Mouse (Mus musculus) heart, embryonic 14.5 days (tissue): ENCODE measurements around the gene Afg1l. TPM values are rescaled to one million over a fixed set of nuclear protein-coding genes. Genes with fewer than 3 reads are reported as not detected.

ENCODE experiments used
- ATAC-seq: fragments of 200-750 bp; cut with Nextera tagmentation; 2 replicates; pipeline ENCODE4 v1.8.0; 2017; ENCODE audit warnings: low read depth, moderate TSS enrichment; ENCODE audit not compliant: insufficient number of reproducible peaks, insufficient read depth, low FRiP score
- H3K27ac ChIP-seq, 2 experiments: fragments of 200-500 bp in 1 of 2; fragments of 300-500 bp in 1 of 2; sonication (generic) in 1 of 2; replicated peaks in 1 of 2; 2 replicates each; pipeline ENCODE4 v1.5.1; 2012 to 2014; ENCODE audit warnings: low read depth in 2 of 2, low read length in 2 of 2, control low read depth in 1 of 2, mild to moderate bottlenecking in 1 of 2, mixed read lengths in 1 of 2; ENCODE audit not compliant: control insufficient read depth in 1 of 2, insufficient read depth in 1 of 2
- H3K27me3 ChIP-seq: fragments of 300-500 bp; sonication (generic); 2 replicates; pipeline ENCODE4 v1.6.1; 2014; ENCODE audit warnings: mild to moderate bottlenecking, low read length, control low read depth; ENCODE audit not compliant: control insufficient read depth, insufficient read depth
- H3K36me3 ChIP-seq: fragments of 300-500 bp; sonication (generic); 2 replicates; pipeline ENCODE4 v1.6.1; 2014; ENCODE audit warnings: mild to moderate bottlenecking, control low read depth, low read length, mixed read lengths; ENCODE audit not compliant: control insufficient read depth, insufficient read depth
- H3K4me1 ChIP-seq, 2 experiments: fragments of 200-500 bp in 1 of 2; fragments of 300-500 bp in 1 of 2; sonication (generic) in 1 of 2; 2 replicates each; pipeline ENCODE4 v1.6.1; 2012 to 2014; ENCODE audit warnings: low read length in 2 of 2, control low read depth in 1 of 2, mixed read lengths in 1 of 2; ENCODE audit not compliant: control insufficient read depth in 2 of 2, insufficient read depth in 2 of 2
- H3K4me2 ChIP-seq: fragments of 300-500 bp; sonication (generic); 2 replicates; pipeline ENCODE4 v1.6.1; 2014; ENCODE audit warnings: mild to moderate bottlenecking, low read length
- H3K4me3 ChIP-seq, 2 experiments: fragments of 200-500 bp in 1 of 2; fragments of 300-500 bp in 1 of 2; sonication (generic) in 1 of 2; 2 replicates each; pipeline ENCODE4 v1.5.1; 2012 to 2014; ENCODE audit warnings: low read length in 2 of 2, mild to moderate bottlenecking in 2 of 2, control low read depth in 1 of 2, low read depth in 1 of 2, moderate library complexity in 1 of 2; ENCODE audit not compliant: control insufficient read depth in 1 of 2, insufficient read depth in 1 of 2
- H3K9ac ChIP-seq: fragments of 300-500 bp; sonication (generic); 2 replicates; pipeline ENCODE4 v1.6.1; 2014; ENCODE audit warnings: mild to moderate bottlenecking, low read length
- H3K9me3 ChIP-seq: fragments of 300-500 bp; sonication (generic); 2 replicates; pipeline ENCODE4 v1.6.1; 2016; ENCODE audit warnings: low read length, control low read depth; ENCODE audit not compliant: control insufficient read depth
- WGBS: fragments of 180-500 bp; shearing (Covaris S2); extraction: QIAGEN DNeasy Blood & Tissue Kit; methylation state at CpG from one replicate; pipeline ENCODE4 v1.1.7; 2014; 5-methylcytosine and 5-hydroxymethylcytosine counted together
- polyA plus RNA-seq: library from polyadenylated mRNA; unstranded; fragments of >200 nt; fragmentation: Nextera tagmentation; extraction: Ambion mirVana; gene quantifications from 2 replicates; pipeline ENCODE4 v1.2.1, GENCODE M21; 2014

The Afg1l gene
- polyA plus RNA-seq, 1 experiment from 2014 or later: 15.4 TPM

DNA sequence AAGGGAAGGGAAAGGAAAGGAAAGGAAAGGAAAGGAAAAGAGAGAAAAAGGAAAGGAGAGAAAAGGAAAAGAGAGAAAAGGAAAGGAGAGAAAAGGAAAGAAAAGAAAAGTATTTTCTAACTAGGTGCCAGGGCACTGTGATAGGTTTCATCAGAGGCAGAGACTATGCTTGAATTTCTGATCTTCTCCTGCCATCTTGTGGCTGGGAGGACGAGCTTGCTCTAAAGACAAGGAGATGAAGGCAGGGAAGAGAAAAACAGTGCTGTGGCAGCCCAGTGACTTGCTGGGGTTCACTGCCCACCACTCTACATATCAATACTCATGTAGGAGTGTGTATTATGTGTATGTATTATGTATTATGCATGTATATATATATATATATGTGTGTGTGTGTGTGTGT lies 183.3 kb downstream of the Afg1l start:
- Histone ChIP-seq H3K27ac (no peak overlapping the region), H3K9ac (no peak overlapping the region), H3K4me2 (no peak overlapping the region), H3K4me3 (no peak overlapping the region), H3K36me3 (no peaks in the 10 kb centered on the region), H3K4me1 (no peaks in the 10 kb centered on the region; a peak in 1 of 4 replicates), H3K27me3 (no peaks in the 10 kb centered on the region), H3K9me3 (no peaks in the 10 kb centered on the region)
- no peak for ATAC-seq
- WGBS: 4% methylated on average over 1 of the region's 1 CpGs

DNA sequence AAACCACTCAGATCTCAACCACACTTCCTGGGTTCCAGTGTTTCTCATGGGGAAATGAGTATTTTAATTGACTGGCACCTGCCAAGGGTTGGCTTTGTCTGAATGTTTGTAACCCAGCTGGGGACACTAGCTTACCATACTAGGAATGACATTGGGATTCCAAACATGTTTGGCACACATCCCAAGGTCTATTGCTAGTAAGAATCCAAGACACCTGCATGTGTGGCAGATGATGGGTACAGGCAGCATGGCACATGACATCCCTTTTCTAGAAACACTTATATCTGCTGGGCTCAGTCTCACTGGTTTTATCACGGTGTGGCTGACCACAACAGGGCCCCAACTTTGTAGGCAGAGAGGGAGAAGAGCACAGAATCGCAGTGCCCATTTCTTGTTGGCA lies 184.0 kb downstream of the Afg1l start:
- no peak for ATAC-seq
- Histone ChIP-seq H3K9me3 (no peaks in the 10 kb centered on the region), H3K27me3 (no peaks in the 10 kb centered on the region), H3K27ac (no peak overlapping the region), H3K4me1 (no peaks in the 10 kb centered on the region; a peak in 1 of 4 replicates), H3K4me3 (no peak overlapping the region), H3K36me3 (no peaks in the 10 kb centered on the region), H3K4me2 (no peak overlapping the region), H3K9ac (no peak overlapping the region)
- 55% methylated on average over 2 of the region's 2 CpGs for WGBS

DNA sequence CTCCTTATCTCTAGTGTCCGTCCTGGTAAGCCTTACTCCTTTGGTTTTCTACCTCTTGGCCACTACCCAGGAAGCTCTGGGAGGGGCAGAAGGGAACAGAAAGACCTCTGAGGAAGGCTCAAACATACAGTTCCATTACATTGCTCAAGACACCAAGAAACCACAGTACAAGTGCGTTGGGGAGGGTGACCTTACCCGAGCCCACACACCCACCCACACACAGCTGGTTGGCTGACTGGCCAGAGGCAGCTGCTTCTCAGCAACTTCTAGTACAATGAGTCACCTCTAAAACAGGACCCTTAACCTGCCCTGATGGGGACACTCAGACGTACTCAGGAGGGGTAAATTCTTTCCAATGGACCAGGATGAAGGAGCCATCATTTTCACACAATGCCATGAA lies 184.5 kb downstream of the Afg1l start:
- H3K4me2 ChIP-seq: no peak overlapping the region
- no peaks in the 10 kb centered on the region for H3K36me3 ChIP-seq
- no peak overlapping the region for H3K9ac ChIP-seq
- H3K27me3 ChIP-seq: no peaks in the 10 kb centered on the region
- ATAC-seq: no peak
- no peak overlapping the region for H3K27ac ChIP-seq
- WGBS: 43% methylated on average over 4 of the region's 4 CpGs
- no peaks in the 10 kb centered on the region; a peak in 1 of 4 replicates for H3K4me1 ChIP-seq
- H3K9me3 ChIP-seq: no peaks in the 10 kb centered on the region
- H3K4me3 ChIP-seq: no peak overlapping the region

DNA sequence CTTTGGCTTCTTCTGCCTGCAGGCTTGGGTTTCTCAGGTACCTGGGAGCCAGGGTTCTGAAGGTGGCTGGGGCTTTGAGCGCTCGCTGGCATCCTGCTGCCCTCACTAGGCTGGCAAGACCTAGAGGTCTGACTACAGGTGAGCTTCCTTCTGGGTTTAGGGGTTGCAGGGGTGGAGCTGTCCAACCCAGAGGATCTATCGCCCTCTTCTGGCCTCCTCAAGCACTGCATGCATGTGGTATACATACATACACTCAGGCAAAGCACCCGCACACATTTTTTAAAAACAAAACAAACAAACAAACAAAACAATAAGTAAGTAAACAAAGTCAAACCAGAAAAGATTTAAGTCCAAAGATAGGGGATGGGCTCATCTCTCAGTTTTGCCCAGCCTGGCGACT lies 187.0 kb downstream of the Afg1l start:
- WGBS: 62% methylated on average over 5 of the region's 5 CpGs
- H3K27me3 ChIP-seq: no peaks in the 10 kb centered on the region
- no peak overlapping the region for H3K4me3 ChIP-seq
- no peak for ATAC-seq
- H3K9me3 ChIP-seq: peaks cover 3% of the 10 kb centered on the region; the same call in 1 of the 2 replicates
- no peak overlapping the region for H3K4me2 ChIP-seq
- H3K36me3 ChIP-seq: no peaks in the 10 kb centered on the region
- no peaks in the 10 kb centered on the region; a peak in 1 of 4 replicates for H3K4me1 ChIP-seq
- H3K27ac ChIP-seq: no peak overlapping the region
- H3K9ac ChIP-seq: no peak overlapping the region

DNA sequence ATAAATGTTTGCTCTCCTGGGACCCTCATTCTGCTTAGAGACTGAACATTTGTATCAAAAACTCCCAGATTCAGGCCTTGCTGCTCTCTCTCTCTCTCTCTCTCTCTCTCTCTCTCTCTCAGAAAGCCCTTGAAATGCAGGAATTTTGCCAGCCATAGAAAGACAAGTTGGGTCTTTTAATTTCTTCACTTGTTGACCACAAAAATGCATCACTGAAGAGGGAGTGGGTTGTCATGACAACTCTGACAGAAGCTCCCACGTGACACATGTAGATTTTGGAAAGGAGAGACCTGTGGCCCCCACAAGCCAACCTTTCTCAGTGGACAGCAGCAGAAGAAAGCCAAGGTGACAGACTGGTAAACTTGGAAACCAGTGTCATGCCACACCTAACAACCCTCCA lies 190.7 kb downstream of the Afg1l start:
- no peaks in the 10 kb centered on the region for H3K27me3 ChIP-seq
- no peaks in the 10 kb centered on the region for H3K4me1 ChIP-seq
- no peak overlapping the region for H3K27ac ChIP-seq
- WGBS: 62% methylated on average over 1 of the region's 1 CpGs
- no peak overlapping the region for H3K4me2 ChIP-seq
- ATAC-seq: no peak
- H3K9ac ChIP-seq: no peak overlapping the region
- H3K9me3 ChIP-seq: peaks cover 3% of the 10 kb centered on the region; the same call in 1 of the 2 replicates
- no peaks in the 10 kb centered on the region for H3K36me3 ChIP-seq
- no peak overlapping the region for H3K4me3 ChIP-seq

DNA sequence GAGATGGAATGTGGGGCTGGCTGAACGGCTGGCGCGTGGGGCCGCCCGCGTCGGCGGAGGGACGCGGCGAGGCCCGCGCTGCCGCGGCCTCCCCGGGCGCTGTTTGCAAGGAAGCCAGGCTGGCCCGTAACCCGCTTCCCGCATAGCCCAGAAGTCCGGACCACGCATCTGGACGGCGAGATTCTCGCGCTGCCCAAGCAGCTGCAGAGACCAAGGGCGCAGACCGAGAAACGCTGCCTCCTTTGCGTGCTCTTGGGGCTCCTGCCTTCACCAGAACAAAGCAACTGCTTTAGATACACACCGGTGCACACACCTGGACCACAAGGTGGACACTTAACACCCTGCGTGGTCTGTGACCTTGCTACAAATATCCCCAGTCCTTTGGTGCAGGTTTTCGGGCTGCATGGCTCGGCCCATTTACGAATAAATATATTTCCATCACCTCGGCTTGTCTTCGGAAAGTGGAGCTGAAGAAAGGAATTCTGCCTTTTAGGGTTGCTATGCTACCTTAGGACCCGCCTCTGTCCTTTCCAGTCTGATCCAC lies 200.0 kb downstream of the Afg1l start:
- Histone ChIP-seq H3K27ac (peak overlapping the region; percentile 97 to 99), H3K36me3 (no peaks in the 10 kb centered on the region; the same call in 1 of the 2 replicates), H3K9ac (peak overlapping the region; percentile 92), H3K27me3 (no peaks in the 10 kb centered on the region), H3K4me2 (peak overlapping the region; percentile 99), H3K4me3 (peak overlapping the region; percentile 81 to 90), H3K4me1 (peaks cover 14 to 21% of the 10 kb centered on the region in 2 experiments), H3K9me3 (no peaks in the 10 kb centered on the region)
- WGBS: 3% methylated on average over 38 of the region's 38 CpGs
- no peak for ATAC-seq

DNA sequence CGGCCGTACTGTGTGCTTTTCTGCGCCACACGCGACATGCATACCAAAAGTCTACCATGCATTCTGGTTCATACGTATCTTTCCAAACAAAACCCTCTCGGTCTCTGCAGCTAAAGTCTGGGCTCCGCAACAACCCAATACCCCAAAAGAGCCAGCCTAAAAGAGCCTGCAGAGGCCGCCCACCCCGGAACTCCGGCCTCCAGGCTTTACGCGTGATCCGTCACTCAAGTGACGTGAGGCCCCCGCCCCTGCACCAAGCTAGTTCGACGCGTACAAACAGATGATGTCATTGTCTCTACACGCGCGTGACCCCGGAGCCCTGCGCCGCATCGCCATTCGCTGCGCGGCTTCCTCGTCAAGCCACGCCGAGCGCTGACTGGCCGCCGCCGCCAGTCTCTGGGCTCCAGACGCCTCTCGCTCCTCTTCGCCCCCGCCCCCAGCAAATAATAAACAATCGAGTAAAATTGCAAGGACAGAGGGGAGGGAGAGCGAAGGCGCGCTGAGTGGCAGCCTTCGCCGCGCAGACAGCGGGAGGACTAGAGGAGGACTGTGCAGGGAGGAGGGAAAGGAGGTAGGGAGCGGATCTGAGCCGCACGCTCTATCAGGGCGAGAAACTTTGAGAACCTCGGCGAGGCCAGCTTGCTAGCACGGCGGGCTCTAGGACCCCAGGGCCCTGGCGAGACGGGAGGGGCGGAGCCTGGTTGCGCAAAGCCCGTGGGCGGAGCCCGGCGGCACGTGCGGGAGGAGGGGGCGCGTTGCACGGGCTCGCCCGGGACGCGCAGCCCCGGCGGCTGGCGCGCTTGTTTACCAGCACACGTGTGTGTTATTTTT lies 200.7 kb downstream of the Afg1l start:
- H3K4me2 ChIP-seq: peak overlapping the region; percentile 99
- H3K9ac ChIP-seq: peak overlapping the region; percentile 92
- H3K36me3 ChIP-seq: no peaks in the 10 kb centered on the region; the same call in 1 of the 2 replicates
- H3K4me1 ChIP-seq: peaks cover 14 to 24% of the 10 kb centered on the region in 2 experiments
- peak; percentile 90 for ATAC-seq
- H3K9me3 ChIP-seq: no peaks in the 10 kb centered on the region
- peak overlapping the region; percentile 81 to 90 for H3K4me3 ChIP-seq
- peak overlapping the region; percentile 97 to 99 for H3K27ac ChIP-seq
- no peaks in the 10 kb centered on the region for H3K27me3 ChIP-seq
- WGBS: under 1% methylated on average over 78 of the region's 78 CpGs
